Mouse (Mus musculus) adipocyte (in vitro differentiated cells): ENCODE measurements around the gene Boc.

ENCODE experiments used
- DNase-seq: peaks from one replicate; pipeline ENCODE4 v3.0.0-alpha.2; 2016; ENCODE audit warnings: low spot score

Gene Boc

GRCm38 (mm10) chr16:44552726-44553125, 6.0 kb downstream of the Boc start:
- no peak for DNase-seq

GRCm38 (mm10) chr16:44552036-44552435, 6.7 kb downstream of the Boc start:
- DNase-seq = no peak

GRCm38 (mm10) chr16:44551491-44551890, 7.2 kb downstream of the Boc start:
- DNase-seq = no peak

DNA sequence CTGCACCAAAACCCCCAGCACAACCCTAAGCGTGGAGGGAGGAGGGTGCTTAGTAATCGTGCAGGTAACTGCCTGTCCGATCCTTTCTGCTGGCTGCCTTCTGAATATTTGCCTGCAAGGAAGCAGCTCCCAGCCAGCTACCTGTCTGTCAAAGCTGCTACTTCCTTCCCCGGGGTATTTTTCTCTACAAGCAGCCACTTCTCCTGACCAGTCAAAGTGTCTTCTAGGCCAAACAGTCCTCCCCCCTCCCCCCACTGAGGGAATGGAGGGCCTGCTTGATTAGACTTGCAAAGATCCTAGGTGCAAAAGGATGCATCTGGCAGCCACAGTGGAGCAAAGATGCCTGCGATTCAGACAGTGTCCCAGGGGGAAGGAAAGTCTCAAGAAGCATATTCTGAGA, 7.9 kb downstream of the Boc start:
- DNase-seq = no peak

- DNase-seq = no peak
Measured at GRCm38 (mm10) chr16:44549867-44550679, 8.6 kb downstream of the Boc start.

DNA sequence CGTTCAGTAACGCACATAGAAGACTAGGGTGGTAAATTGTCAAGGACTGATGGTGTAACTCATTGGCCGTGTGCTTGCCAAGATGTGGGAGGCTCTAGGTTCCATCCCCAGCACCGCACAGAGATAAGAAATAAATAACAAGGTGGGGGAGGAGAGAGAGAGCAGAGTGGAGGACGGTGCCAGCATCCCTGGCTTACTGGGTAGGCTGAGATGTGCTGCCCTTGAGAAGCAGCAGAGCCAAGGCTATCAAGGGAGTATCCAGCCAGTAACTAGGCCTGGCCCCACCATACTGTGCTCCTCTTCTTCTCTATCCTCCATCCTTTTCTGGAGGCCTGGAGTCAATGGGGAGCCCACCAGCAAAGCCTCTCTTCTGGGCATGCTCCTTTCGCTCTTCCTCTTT, 9.3 kb downstream of the Boc start:
- DNase-seq = no peak

GRCm38 (mm10) chr16:44547976-44548375, 10.7 kb downstream of the Boc start:
- no peak for DNase-seq

- no peak for DNase-seq
Measured at GRCm38 (mm10) chr16:44546831-44547230, 11.9 kb downstream of the Boc start.

GRCm38 (mm10) chr16:44545939-44546338, 12.8 kb downstream of the Boc start:
- DNase-seq = no peak

GRCm38 (mm10) chr16:44545153-44545552, 13.5 kb downstream of the Boc start:
- no peak for DNase-seq

DNA sequence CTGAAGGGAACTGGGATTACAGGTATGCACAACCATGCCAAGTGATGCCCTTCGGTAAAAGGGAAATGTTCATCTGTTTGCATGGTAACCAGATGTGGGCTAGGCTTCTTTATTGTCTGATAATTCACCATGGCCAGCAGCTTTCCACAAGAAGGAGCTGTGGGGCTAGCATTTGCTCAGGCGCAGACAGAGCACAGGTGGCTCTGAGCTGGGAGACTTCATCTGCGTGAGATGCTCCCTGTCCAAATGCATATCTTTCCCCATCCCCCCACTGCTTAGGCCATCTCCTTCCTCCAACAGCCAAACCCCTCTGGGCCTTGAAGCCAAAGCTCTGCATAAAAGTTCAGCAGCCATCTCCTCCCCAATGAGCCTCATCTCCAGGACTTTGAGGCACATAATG, 15.6 kb downstream of the Boc start:
- no peak for DNase-seq

DNA sequence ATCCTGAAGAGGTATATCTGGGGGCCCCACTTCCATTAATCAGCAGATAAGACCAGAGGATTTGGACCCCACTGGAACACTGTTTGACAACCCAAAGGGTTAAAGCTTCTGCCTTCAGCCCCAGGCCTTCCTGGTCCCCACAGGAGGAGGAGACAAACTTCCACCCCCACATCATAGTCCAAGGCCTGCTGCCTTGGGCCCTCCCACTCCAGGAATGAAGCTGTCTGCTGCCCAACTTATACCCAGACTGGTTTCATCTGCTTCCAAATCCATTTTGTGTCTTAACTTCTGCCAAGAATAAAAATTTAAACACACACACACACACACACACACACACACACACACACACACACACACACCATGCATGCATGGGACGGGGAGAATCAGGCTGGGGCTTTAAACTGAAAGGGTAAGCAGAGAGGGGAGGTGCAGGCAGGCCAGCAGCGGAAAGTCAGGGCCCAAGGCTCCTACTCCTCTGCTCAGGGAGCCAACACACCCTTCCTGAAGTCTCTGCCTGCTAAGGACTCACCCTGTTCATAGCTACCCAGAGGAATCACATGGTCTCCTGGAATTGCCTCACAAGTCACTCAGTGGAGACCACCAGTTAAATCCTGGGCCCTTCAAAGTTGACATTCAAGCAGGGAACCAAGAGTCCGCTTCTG, 16.5 kb downstream of the Boc start:
- peak; percentile 53 for DNase-seq

DNA sequence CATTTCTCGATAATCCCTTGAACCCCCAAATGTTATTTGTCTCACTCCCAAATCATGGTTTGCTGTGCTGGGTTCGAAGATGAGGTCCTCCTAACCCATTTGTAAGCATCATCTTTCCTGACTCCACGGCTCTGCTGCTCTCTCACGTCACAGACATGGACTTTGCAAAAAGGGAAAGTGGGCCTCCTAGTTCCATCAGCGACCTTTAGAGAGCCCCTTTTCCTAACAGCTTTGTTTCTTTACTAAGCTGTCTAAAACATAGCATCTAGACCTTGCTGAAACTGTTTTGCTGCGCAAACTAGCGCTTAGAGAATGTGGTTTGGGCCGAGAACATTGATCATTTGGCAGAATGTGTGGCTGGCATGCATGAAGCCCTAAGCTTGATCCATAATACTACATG, 19.1 kb downstream of the Boc start:
- no peak for DNase-seq

- DNase-seq = no peak
Measured at GRCm38 (mm10) chr16:44538401-44539395, 20.0 kb downstream of the Boc start.

DNA sequence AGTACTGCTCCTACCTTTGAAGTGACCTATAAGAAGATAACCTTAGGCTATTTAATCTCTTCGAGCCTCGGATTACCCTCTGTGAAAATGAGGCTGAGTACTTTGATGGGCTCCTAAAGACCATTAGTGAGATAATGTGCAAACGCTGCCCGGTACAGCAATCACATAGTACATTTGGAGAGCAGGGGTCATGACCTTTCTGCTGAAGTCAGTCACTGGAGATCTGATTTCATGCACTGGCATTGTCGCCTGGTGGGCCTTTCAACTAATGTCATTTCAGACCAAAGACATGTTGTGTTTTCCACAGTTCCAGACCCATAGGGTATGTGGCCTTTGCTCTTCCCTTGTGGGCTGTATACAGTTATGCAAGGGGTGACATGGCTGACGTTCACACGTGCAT, 24.6 kb downstream of the Boc start:
- DNase-seq = no peak

- no peak for DNase-seq
Measured at GRCm38 (mm10) chr16:44533522-44533921, 25.2 kb downstream of the Boc start.

DNA sequence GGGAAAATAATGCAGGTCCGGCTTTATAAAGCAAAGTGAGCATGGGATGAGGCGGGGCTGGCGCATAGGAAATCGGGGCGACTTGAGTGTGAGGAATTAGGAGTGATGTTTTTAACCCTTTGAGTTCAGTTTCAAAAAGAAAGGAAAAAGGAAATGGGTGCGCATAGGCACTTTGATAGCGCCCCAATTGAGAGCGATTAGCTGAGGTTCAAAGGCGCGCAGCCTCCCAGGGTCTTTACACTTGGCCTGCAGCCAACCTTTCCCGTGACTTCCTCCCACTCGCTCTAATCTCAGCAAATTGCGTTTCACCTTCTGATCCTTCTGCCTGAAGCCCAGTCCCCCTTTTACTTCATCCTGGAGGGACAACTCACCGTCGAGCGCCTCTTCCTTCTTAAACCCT, 25.8 kb downstream of the Boc start:
- DNase-seq = no peak

- DNase-seq = no peak
Measured at GRCm38 (mm10) chr16:44531239-44531797, 27.4 kb downstream of the Boc start.

DNA sequence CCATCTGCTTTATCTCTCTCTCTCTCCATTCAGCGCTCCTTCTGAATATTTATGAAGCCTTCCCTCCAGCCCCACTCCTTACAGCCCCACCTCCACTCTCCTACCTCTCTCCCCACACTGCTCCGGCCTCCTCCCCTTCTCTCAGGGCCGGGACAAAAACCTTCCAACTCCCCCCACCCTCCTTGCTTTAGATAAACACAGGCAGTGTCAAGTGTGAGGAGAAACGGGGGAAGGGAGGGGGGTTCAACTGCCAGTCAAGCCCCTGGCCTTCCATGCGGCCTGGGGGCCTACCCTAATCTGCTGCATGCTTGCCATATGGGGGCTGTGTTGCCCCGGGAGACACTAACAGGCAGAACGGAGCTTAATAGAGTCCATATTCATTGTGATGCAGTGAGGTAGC, 27.9 kb downstream of the Boc start:
- DNase-seq = no peak

DNA sequence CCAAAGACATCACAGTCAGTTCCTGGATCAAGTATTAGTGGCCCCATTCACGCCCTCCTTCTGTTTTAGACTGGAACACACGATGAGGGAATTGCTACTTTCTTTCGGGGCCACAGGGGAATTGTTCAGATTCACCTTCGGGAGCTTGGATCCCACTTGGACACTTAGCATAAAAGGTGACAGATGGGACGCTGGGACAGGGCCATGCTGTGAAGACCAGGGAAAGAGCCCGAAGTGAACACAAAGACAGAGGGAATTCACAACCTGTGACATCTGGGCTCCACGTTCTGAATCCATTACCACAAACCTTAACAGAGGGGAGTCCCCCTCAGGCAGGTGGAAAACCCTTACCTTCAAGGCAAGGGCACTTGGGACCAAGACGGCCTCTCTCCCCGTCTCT, 28.5 kb downstream of the Boc start:
- no peak for DNase-seq

- no peak for DNase-seq
Measured at GRCm38 (mm10) chr16:44529691-44530090, 29.0 kb downstream of the Boc start.

- no peak for DNase-seq
Measured at GRCm38 (mm10) chr16:44528955-44529354, 29.7 kb downstream of the Boc start.
